Mouse (Mus musculus) embryonic facial prominence, embryonic 11.5 days (tissue): ENCODE data around the gene Ehf. TPM values are rescaled to one million over a fixed set of nuclear protein-coding genes. Genes with fewer than 3 reads are reported as not detected.

ENCODE experiments used
- ATAC-seq: fragments of 200-750 bp; cut with Nextera tagmentation; replicated peaks from 2 replicates; pipeline ENCODE4 v1.8.0; 2017; ENCODE audit warnings: low read depth; ENCODE audit not compliant: insufficient number of reproducible peaks, low FRiP score, low TSS enrichment
- DNase-seq: peaks from one replicate; pipeline ENCODE4 v3.0.0-alpha.2; 2015; ENCODE audit warnings: low spot score
- H3K27ac ChIP-seq: fragments of 300-500 bp; sonication (generic); replicated peaks from 2 replicates; pipeline ENCODE4 v1.5.1; 2014; ENCODE audit warnings: mild to moderate bottlenecking, low read depth, low read length, control low read depth
- H3K27me3 ChIP-seq: fragments of 300-500 bp; sonication (generic); 2 replicates; pipeline ENCODE4 v1.6.1; 2014; ENCODE audit warnings: mild to moderate bottlenecking, low read length, moderate library complexity, mixed read lengths; ENCODE audit not compliant: control insufficient read depth, insufficient read depth
- H3K36me3 ChIP-seq: fragments of 300-500 bp; sonication (generic); replicated peaks from 2 replicates; pipeline ENCODE4 v1.6.1; 2014; ENCODE audit warnings: low read depth, mild to moderate bottlenecking, low read length, moderate library complexity, mixed read lengths; ENCODE audit not compliant: control insufficient read depth, insufficient read depth
- H3K4me1 ChIP-seq: fragments of 300-500 bp; sonication (generic); 2 replicates; pipeline ENCODE4 v1.6.1; 2014; ENCODE audit warnings: low read length, mixed read lengths; ENCODE audit not compliant: control insufficient read depth, insufficient read depth
- H3K4me2 ChIP-seq: fragments of 300-500 bp; sonication (generic); 2 replicates; pipeline ENCODE4 v1.6.1; 2014; ENCODE audit warnings: low read depth, mild to moderate bottlenecking, control low read depth, low read length, moderate library complexity
- H3K4me3 ChIP-seq: fragments of 300-500 bp; sonication (generic); 2 replicates; pipeline ENCODE4 v1.5.1; 2014; ENCODE audit warnings: low read depth, low read length, control low read depth
- H3K9ac ChIP-seq: fragments of 300-500 bp; sonication (generic); replicated peaks from 2 replicates; pipeline ENCODE4 v1.6.1; 2014; ENCODE audit warnings: mild to moderate bottlenecking, control low read depth, low read length
- H3K9me3 ChIP-seq: fragments of 300-500 bp; sonication (generic); replicated peaks from 2 replicates; pipeline ENCODE4 v1.6.1; 2016; ENCODE audit warnings: mild to moderate bottlenecking, low read length, inconsistent platforms, mixed read lengths; ENCODE audit not compliant: control insufficient read depth
- WGBS: fragments of 180-500 bp; shearing (Covaris S2); extraction: QIAGEN DNeasy Blood & Tissue Kit; methylation state at CpG from one replicate; pipeline ENCODE4 v1.1.7; 2014; 5-methylcytosine and 5-hydroxymethylcytosine counted together
- polyA plus RNA-seq: library from polyadenylated mRNA; unstranded; fragments of >200 nt; fragmentation: Nextera tagmentation; extraction: Ambion mirVana; gene quantifications from 2 replicates; pipeline ENCODE4 v1.2.1, GENCODE M21; 2014

Gene Ehf
- polyA plus RNA-seq, 1 experiment from 2014 or later: 0.28 TPM

DNA sequence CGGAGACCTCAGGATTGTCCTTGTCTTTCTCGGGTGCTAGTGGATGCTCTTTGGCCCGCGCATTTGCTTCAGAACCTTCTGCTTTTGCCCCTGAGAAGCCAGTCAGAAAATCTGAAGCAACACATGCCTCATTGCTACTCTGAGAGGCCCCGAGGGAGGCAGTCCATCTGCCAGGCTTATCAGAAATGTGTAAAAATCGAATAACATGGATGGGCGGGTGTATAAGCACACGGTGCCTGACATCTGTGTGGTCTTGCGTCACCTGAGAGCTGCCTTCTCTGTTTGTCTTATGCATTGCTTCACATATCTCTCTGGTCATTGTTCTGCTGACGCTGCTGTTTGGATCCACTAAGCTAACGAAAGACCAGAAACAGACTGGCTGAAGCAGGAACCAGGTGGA, 33.5 kb upstream of the Ehf start:
- DNase-seq (no peak), ATAC-seq (no peak)
- no peak overlapping the region for H3K9ac ChIP-seq
- 81% methylated on average over 11 of the region's 11 CpGs for WGBS
- no peaks in the 10 kb centered on the region for H3K9me3 ChIP-seq
- no peaks in the 10 kb centered on the region for H3K4me1 ChIP-seq
- no peaks in the 10 kb centered on the region for H3K27me3 ChIP-seq
- no peaks in the 10 kb centered on the region for H3K36me3 ChIP-seq
- no peak overlapping the region for H3K4me2 ChIP-seq
- no peak overlapping the region for H3K4me3 ChIP-seq
- no peak overlapping the region for H3K27ac ChIP-seq

DNA sequence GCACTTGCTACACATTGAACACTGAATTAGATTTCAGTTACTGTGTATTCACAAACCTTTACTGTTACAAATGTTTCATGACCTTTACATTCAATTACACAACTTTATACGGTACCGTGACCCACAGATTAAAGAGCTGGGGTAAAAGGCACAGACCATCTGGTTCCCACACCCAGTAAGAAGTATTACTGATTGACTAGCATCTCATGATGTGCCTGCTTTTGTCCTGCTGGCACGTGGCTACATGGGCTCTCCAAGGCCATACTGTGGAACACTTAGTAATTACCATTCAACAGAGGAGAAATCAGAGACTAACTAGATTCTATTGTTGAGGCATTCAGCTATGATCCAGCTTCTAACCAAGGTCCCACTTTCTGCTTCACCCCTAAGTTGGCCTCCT, 32.9 kb upstream of the Ehf start:
- Histone ChIP-seq H3K27ac (no peak overlapping the region), H3K9me3 (no peaks in the 10 kb centered on the region), H3K27me3 (no peaks in the 10 kb centered on the region), H3K4me3 (no peak overlapping the region), H3K4me2 (no peak overlapping the region), H3K9ac (no peak overlapping the region), H3K36me3 (no peaks in the 10 kb centered on the region), H3K4me1 (no peaks in the 10 kb centered on the region)
- DNase-seq: no peak
- no peak for ATAC-seq
- WGBS: 77% methylated on average over 3 of the region's 3 CpGs

DNA sequence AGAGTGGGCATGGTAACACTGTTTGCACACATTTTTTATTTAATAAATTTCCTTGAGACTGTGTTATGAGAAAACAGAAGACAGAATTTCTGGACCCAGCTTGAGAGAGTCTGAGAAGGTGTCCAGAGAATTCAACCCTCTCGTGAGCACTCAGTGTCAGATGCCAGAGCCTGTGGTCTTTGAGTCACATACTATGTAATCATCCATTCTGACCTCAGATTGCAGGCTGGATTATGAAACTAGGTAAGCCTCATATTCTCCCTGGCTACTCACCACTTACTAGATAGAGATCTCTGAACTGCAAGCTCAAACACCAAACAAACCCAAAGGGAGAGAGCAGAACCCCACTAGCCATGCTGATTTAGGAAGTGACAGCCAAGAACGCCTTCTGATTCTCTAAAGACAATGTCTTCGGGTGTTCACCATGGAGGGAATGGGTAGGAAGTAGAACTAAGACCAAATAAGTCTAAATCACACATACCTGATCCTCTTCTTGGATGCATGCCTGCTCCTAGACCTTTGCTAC, 28.7 kb upstream of the Ehf start:
- DNase-seq (no peak), ATAC-seq (no peak)
- H3K4me2 ChIP-seq: no peak overlapping the region
- no peak overlapping the region for H3K4me3 ChIP-seq
- WGBS: 82% methylated on average over 3 of the region's 3 CpGs
- H3K4me1 ChIP-seq: no peaks in the 10 kb centered on the region
- no peaks in the 10 kb centered on the region for H3K27me3 ChIP-seq
- H3K36me3 ChIP-seq: no peaks in the 10 kb centered on the region
- H3K27ac ChIP-seq: no peak overlapping the region
- H3K9ac ChIP-seq: no peak overlapping the region
- no peaks in the 10 kb centered on the region for H3K9me3 ChIP-seq

DNA sequence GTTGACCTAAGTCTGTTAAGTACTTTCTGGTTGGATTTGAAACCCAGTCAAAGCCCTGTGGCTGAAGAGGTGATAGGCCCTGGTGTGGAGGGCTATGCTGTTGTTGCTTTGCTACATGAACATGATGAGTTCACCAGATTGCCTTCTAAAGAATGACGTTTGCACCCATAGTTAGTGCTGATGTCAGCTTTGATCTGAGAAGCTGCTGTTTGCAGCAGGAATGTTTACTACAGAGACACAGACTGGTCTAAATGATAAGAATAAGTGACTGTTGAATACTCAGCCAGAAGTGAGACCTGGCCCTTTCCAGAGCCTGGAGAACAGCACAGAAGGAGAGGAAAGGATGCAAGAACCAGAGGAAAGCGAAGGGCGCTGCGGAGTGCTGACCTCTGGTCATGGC, 25.7 kb upstream of the Ehf start:
- Histone ChIP-seq H3K4me2 (no peak overlapping the region), H3K27me3 (no peaks in the 10 kb centered on the region), H3K27ac (no peak overlapping the region), H3K9ac (no peak overlapping the region), H3K4me3 (no peak overlapping the region), H3K4me1 (no peaks in the 10 kb centered on the region), H3K9me3 (no peaks in the 10 kb centered on the region), H3K36me3 (no peaks in the 10 kb centered on the region)
- ATAC-seq (no peak), DNase-seq (no peak)
- WGBS: 91% methylated on average over 4 of the region's 4 CpGs

DNA sequence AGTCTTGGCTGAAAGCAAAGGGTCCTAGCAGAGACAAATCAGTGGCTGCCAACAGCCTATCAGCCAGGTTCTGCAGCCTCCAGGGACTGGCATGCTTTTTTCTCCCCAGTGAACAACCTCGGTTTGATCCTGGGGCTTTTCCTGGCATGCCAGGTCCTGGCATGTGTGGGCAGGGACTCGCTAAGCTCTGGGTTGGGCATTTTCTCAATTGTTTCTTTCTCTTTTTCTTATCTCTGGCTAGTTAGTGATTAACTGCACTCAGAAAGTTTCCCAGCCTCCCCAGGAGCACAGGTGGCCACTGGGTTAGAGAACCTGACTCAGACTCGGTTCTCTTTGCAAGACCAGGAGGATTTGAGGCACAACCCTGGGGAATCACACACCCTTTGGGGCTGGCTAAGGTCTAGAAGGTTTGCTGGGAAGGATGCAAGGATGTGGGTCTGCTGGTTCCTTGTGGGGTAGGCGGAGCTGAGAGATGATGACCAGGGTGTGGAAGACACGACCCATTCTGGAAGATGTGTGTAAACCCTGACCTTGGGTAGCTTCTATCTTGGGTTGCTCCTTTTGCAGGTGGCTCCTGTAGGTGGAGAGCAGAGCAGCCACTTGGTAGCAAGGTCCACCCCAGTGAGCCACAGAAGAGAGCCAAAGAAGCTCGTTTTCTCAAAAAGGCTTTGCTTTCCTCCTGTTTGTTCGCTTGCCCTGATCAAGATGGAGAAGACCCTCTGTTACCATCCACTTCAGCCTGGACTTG, 22.4 kb upstream of the Ehf start:
- H3K4me2 ChIP-seq: no peak overlapping the region; the same call in 1 of the 2 replicates
- no peak overlapping the region for H3K9ac ChIP-seq
- no peaks in the 10 kb centered on the region for H3K4me1 ChIP-seq
- H3K27ac ChIP-seq: no peak overlapping the region
- no peaks in the 10 kb centered on the region for H3K36me3 ChIP-seq
- no peaks in the 10 kb centered on the region for H3K9me3 ChIP-seq
- H3K27me3 ChIP-seq: no peaks in the 10 kb centered on the region
- 83% methylated on average over 7 of the region's 7 CpGs for WGBS
- H3K4me3 ChIP-seq: no peak overlapping the region
- DNase-seq (no peak), ATAC-seq (no peak)

DNA sequence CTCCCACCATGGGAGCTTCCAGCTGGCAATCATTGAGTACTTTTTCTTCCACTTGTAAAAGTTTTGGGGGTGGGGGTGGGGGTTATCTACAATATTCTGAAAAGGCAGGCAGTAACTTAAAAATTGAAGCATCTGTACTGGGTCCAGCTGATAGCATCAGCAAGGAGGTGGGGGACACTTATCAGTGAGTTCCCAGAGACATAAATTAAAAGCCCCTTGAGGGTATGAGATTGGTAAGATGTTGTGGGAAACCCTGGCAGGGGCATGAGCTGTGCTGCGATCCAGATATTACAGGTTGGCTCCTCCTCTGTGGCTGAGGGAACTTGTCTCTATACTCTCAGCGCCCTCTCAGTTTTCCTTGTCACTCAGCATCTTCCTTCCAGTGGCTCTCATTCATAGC, 21.2 kb upstream of the Ehf start:
- Histone ChIP-seq H3K36me3 (no peaks in the 10 kb centered on the region), H3K4me1 (no peaks in the 10 kb centered on the region), H3K27ac (no peak overlapping the region), H3K4me3 (no peak overlapping the region), H3K9ac (no peak overlapping the region), H3K27me3 (no peaks in the 10 kb centered on the region), H3K4me2 (no peak overlapping the region), H3K9me3 (no peaks in the 10 kb centered on the region)
- ATAC-seq (no peak), DNase-seq (no peak)
- 83% methylated on average over 2 of the region's 2 CpGs for WGBS

DNA sequence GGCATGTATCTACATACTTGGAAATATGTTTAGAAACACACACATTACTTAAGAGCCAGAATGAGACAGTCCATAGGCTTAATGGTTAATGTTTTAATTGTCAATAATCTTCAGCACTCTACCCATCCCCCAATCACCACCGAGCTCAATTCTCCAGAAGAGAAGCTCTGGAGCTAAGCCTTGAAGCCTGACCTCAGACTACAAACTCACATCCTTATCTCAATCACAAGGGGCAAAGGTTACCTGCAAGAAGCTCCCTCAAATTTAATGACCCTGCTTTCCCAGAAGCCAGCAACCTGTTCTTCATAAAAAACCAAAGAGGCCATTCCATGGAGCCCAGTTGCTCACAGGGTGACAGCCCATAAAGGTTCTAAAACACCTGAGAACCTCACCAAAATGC, 19.1 kb upstream of the Ehf start:
- WGBS: 79% methylated on average over 1 of the region's 1 CpGs
- Histone ChIP-seq H3K36me3 (no peaks in the 10 kb centered on the region), H3K27me3 (no peaks in the 10 kb centered on the region), H3K4me3 (no peak overlapping the region), H3K9me3 (no peaks in the 10 kb centered on the region), H3K4me2 (no peak overlapping the region), H3K9ac (no peak overlapping the region), H3K27ac (no peak overlapping the region), H3K4me1 (no peaks in the 10 kb centered on the region)
- DNase-seq (no peak), ATAC-seq (no peak)

DNA sequence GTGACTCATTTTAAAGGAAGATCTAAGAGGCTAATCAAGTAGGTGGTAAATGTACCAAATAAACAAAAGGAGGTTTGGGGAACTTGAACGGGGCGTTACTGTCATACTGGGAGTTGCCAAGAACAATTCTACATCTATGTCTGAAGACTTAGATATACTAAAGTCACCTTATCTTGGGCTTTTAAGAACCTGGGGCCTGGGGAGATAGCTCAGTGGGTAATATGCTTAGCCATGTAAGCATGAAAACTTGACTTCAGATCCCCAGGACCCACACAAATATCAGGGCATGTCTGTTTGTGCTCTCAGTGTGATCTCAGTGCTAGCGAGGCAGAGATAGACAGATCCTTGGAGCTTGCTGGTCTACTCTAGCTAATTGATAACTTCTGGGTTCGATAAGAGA, 18.6 kb upstream of the Ehf start:
- H3K27me3 ChIP-seq: no peaks in the 10 kb centered on the region
- H3K27ac ChIP-seq: no peak overlapping the region
- no peak overlapping the region for H3K4me3 ChIP-seq
- ATAC-seq (no peak), DNase-seq (no peak)
- no peaks in the 10 kb centered on the region for H3K36me3 ChIP-seq
- no peak overlapping the region for H3K4me2 ChIP-seq
- WGBS: 85% methylated on average over 4 of the region's 4 CpGs
- H3K9ac ChIP-seq: no peak overlapping the region
- no peaks in the 10 kb centered on the region for H3K9me3 ChIP-seq
- H3K4me1 ChIP-seq: no peaks in the 10 kb centered on the region
